Mouse (Mus musculus) megakaryocyte, embryonic 14.5 days (primary cell): ENCODE data around the gene Eif4e2. TPM values are rescaled to one million over a fixed set of nuclear protein-coding genes. Genes with fewer than 3 reads are reported as not detected.

Experiments used
- H3K27me3 ChIP-seq: replicated peaks from 2 replicates; pipeline ENCODE3; 2012; ENCODE audit warnings: inconsistent platforms
- H3K36me3 ChIP-seq: replicated peaks from 2 replicates; pipeline ENCODE3; 2012; ENCODE audit warnings: low read length, inconsistent platforms, mixed read lengths
- H3K4me1 ChIP-seq: 2 replicates; pipeline ENCODE4 v1.6.1; 2012; ENCODE audit warnings: inconsistent platforms
- H3K4me3 ChIP-seq: replicated peaks from 2 replicates; pipeline ENCODE3; 2012; ENCODE audit warnings: moderate library complexity, mild to moderate bottlenecking, inconsistent platforms
- H3K9me3 ChIP-seq: 2 replicates; pipeline ENCODE4 v1.6.1; 2012; ENCODE audit warnings: inconsistent platforms
- FLI1 ChIP-seq: IDR thresholded peaks from 2 replicates; pipeline ENCODE4 v1.6.1; 2012; ENCODE audit warnings: low read length, inconsistent platforms, mixed read lengths
- GATA1 ChIP-seq: IDR thresholded peaks from 3 replicates; pipeline ENCODE4 v1.6.1; 2012; ENCODE audit warnings: mixed read lengths, low read length, inconsistent platforms, borderline replicate concordance
- polyA plus RNA-seq: library from polyadenylated mRNA; stranded (reverse); fragments of >175 nt; gene quantifications from 2 replicates; pipeline ENCODE4 v1.2.3, GENCODE M21; 2012; ENCODE audit warnings: low replicate concordance; ENCODE audit not compliant: insufficient read depth

The Eif4e2 gene
- polyA plus RNA-seq, 1 experiment = 24.1 TPM

DNA sequence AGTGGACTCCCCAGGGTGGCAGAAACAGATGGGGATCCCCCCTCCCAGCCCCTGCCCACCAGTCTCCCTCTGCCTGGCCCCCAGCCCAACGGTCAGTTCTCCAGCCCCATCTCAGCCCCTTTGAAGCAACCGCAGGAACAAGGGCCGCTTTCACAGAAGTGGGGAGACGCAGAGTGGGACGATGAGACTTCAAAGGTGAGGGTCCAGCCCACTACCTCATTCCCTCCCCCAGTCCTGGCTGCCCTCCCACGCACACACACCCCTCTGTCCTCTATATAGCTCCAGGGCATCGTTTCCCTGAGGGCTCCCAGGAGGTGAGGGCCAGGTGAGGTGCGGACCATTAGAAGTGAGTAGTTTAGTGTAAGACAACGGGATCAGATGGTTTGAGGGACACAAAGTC lies 30.7 kb upstream of the Eif4e2 start, which contains the start of gene Prss56:
Prss56 (plus strand) TSS at position 301 of the 400 bp plus-strand sequence.
- Histone ChIP-seq H3K4me3 (no peak within 1 kb of the TSS), H3K36me3 (no peaks in the 10 kb centered on the region), H3K9me3 (no peaks in the 10 kb centered on the region), H3K4me1 (peaks cover 40% of the 10 kb centered on the region), H3K27me3 (peaks cover 90% of the 10 kb centered on the region)
- TF ChIP-seq FLI1 = no peak
- no peak for TF ChIP-seq GATA1

GRCm38 (mm10) chr1:87183998-87184750 lies 29.5 kb upstream of the Eif4e2 start:
- Histone ChIP-seq H3K9me3 (no peaks in the 10 kb centered on the region), H3K4me3 (peak overlapping the region; percentile 56), H3K36me3 (no peaks in the 10 kb centered on the region), H3K27me3 (peaks cover 94% of the 10 kb centered on the region), H3K4me1 (peaks cover 40% of the 10 kb centered on the region)
- TF ChIP-seq FLI1 = no peak
- no peak for TF ChIP-seq GATA1

DNA sequence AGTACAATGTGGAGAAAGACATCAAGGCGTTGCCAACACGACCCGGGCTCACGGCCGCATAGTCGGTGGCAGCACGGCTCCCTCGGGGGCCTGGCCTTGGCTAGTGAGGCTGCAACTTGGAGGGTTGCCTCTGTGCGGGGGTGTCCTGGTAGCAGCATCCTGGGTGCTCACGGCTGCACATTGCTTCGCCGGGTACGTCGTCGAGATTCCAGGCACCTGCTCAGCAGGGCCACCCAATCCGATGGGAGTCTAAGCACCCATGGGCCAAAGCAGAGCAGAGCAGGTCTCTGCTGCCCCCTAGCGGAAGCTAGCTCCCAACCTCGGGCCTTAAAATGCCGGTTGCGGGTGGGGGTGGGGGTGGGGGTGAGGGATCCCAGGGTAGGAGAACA lies 29.0 kb upstream of the Eif4e2 start:
- TF ChIP-seq FLI1 (no peak), GATA1 (no peak)
- Histone ChIP-seq H3K36me3 (no peaks in the 10 kb centered on the region), H3K9me3 (no peaks in the 10 kb centered on the region), H3K4me1 (peaks cover 40% of the 10 kb centered on the region), H3K27me3 (peaks cover 95% of the 10 kb centered on the region), H3K4me3 (peak overlapping the region; percentile 56)

- Histone ChIP-seq H3K36me3 (no peaks in the 10 kb centered on the region), H3K9me3 (no peaks in the 10 kb centered on the region), H3K27me3 (peaks cover 95% of the 10 kb centered on the region), H3K4me3 (no peak overlapping the region), H3K4me1 (peaks cover 36% of the 10 kb centered on the region)
- TF ChIP-seq FLI1 (no peak), GATA1 (no peak)
Observed at GRCm38 (mm10) chr1:87185526-87185925, 28.2 kb upstream of the Eif4e2 start.

- peaks cover 28% of the 10 kb centered on the region for H3K4me1 ChIP-seq
- peak overlapping the region; percentile 90 for H3K4me3 ChIP-seq
- H3K27me3 ChIP-seq = peaks cover 95% of the 10 kb centered on the region
- H3K36me3 ChIP-seq = no peaks in the 10 kb centered on the region
- H3K9me3 ChIP-seq = no peaks in the 10 kb centered on the region
- TF ChIP-seq FLI1 (no peak), GATA1 (no peak)
Observed at GRCm38 (mm10) chr1:87186261-87187036, 27.3 kb upstream of the Eif4e2 start.

- Histone ChIP-seq H3K9me3 (no peaks in the 10 kb centered on the region), H3K36me3 (no peaks in the 10 kb centered on the region), H3K4me3 (peak overlapping the region; percentile 90), H3K4me1 (peaks cover 27% of the 10 kb centered on the region), H3K27me3 (peaks cover 97% of the 10 kb centered on the region)
- no peak for TF ChIP-seq GATA1
- no peak for TF ChIP-seq FLI1
Observed at GRCm38 (mm10) chr1:87187037-87187355, 26.7 kb upstream of the Eif4e2 start.

GRCm38 (mm10) chr1:87190429-87190828 lies 23.3 kb upstream of the Eif4e2 start, which contains the start of gene Chrnd:
Gene Chrnd (plus strand): TSS chr1:87190607.
- H3K9me3 ChIP-seq = no peaks in the 10 kb centered on the region
- H3K27me3 ChIP-seq = peaks cover 93% of the 10 kb centered on the region
- no peak for TF ChIP-seq FLI1
- no peak for TF ChIP-seq GATA1

GRCm38 (mm10) chr1:87197296-87197695 lies 16.4 kb upstream of the Eif4e2 start:
- peaks cover 78% of the 10 kb centered on the region for H3K27me3 ChIP-seq
- no peaks in the 10 kb centered on the region for H3K36me3 ChIP-seq
- H3K4me1 ChIP-seq = no peaks in the 10 kb centered on the region
- no peaks in the 10 kb centered on the region for H3K9me3 ChIP-seq
- TF ChIP-seq FLI1 (no peak), GATA1 (no peak)
- H3K4me3 ChIP-seq = no peak overlapping the region

More at GRCm38 (mm10) chr1:87190429-87190828, 23.3 kb upstream of the Eif4e2 start, which contains the start of gene Chrnd:
- H3K36me3 ChIP-seq = no peaks in the 10 kb centered on the region
- no peak within 1 kb of the TSS for H3K4me3 ChIP-seq
- peaks cover 16% of the 10 kb centered on the region for H3K4me1 ChIP-seq

DNA sequence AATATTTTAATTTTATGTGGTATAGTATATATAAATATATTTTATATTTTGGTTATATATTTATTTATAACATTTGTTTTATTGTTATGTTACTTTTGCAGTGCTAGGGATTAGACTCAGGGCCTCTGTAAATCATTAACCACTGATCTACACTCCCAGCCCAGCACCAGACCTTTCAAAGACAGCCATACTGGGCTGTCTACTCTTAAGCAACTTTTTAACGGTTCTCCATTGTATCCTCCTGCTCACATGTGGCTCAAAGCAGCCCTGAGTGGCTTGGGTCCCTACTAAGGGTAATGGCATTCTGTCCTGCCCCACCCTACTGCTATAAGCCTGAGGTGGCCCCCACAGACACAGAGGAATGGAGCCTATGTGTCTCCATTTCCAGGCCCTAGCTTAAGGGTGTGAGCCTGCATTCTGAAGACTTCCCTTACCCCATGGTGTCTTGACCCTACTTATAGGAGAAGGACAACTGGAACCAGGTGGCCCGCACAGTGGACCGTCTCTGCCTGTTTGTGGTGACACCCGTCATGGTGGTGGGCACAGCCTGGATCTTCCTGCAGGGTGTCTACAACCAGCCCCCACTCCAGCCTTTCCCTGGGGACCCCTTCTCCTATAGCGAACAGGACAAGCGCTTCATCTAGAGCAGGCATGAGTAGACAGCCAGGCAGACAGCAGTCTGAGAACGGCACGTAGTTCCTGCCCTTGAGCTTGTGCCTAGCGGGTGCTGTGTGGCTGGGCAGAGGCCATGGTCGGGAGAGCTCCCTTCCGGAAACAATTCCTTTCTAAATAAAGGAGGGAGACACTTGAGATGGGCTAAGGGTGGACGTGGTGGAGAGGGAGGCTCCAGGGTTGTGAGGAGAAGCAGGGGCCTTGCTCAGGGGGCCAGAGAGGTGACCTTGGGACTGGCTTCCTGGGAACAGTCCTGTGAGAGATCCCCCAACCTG lies 15.3 kb upstream of the Eif4e2 start:
- Histone ChIP-seq H3K36me3 (no peaks in the 10 kb centered on the region), H3K4me1 (no peaks in the 10 kb centered on the region), H3K9me3 (peaks cover 3% of the 10 kb centered on the region), H3K4me3 (no peak overlapping the region), H3K27me3 (peaks cover 73% of the 10 kb centered on the region)
- TF ChIP-seq FLI1 (no peak), GATA1 (no peak)
